Mouse (Mus musculus): Measurements from ENCODE around the gene Lama4. TPM values are rescaled to one million over a fixed set of nuclear protein-coding genes. Genes with fewer than 3 reads are reported as not detected.
A peak's percentile ranks its signal among the peaks of the same experiment; 100 is the strongest.

Gene Lama4
- 21.4 and 27.2 TPM in 2 replicates for polyA plus RNA-seq (2016; fragmentation: Nextera tagmentation; extraction: Ambion mirVana)

GRCm38 (mm10) chr10:38965075-38965781, at the start of gene Lama4:
Lama4 (plus strand) TSS chr10:38965515.
- Histone ChIP-seq H3K4me2 (replicated peaks) (peak within 1 kb of the TSS; percentile 60), H3K27ac (replicated peaks) (no peak within 1 kb of the TSS), H3K4me1 (peaks cover 11% of the 10 kb centered on the region; the same call in 1 of the 2 replicates), H3K9me3 (no peaks in the 10 kb centered on the region), H3K27me3 (no peaks in the 10 kb centered on the region), H3K36me3 (no peaks in the 10 kb centered on the region), H3K4me3 (peak within 1 kb of the TSS; percentile 35), H3K9ac (replicated peaks) (peak within 1 kb of the TSS; percentile 41)
- ATAC-seq (ENCODE audit: low FRiP score, low read depth), result peak; percentile 74
- 5% methylated on average over 24 of the region's 24 CpGs for WGBS

- no peaks in the 10 kb centered on the region for H3K27me3 ChIP-seq
- no peaks in the 10 kb centered on the region for H3K4me1 ChIP-seq
- no peak overlapping the region for H3K9ac ChIP-seq (replicated peaks)
- no peak overlapping the region for H3K4me3 ChIP-seq
- 83% methylated on average over 4 of the region's 4 CpGs for WGBS
- H3K4me2 ChIP-seq (replicated peaks), result no peak overlapping the region
- H3K36me3 ChIP-seq, result no peaks in the 10 kb centered on the region
- H3K9me3 ChIP-seq, result no peaks in the 10 kb centered on the region
- ATAC-seq (ENCODE audit: low FRiP score, low read depth), result no peak
- H3K27ac ChIP-seq (replicated peaks), result no peak overlapping the region
These were observed 49.2 kb upstream of the Lama4 start for GRCm38 (mm10) chr10:38916027-38916617.

- H3K36me3 ChIP-seq, result no peaks in the 10 kb centered on the region
- H3K27ac ChIP-seq (replicated peaks), result no peak overlapping the region
- no peak overlapping the region for H3K4me2 ChIP-seq (replicated peaks)
- H3K9me3 ChIP-seq, result no peaks in the 10 kb centered on the region
- WGBS, result 87% methylated on average over 6 of the region's 6 CpGs
- no peak for ATAC-seq (ENCODE audit: low FRiP score, low read depth)
- H3K9ac ChIP-seq (replicated peaks), result no peak overlapping the region
- H3K4me1 ChIP-seq, result no peaks in the 10 kb centered on the region
- no peaks in the 10 kb centered on the region for H3K27me3 ChIP-seq
- H3K4me3 ChIP-seq, result no peak overlapping the region
These were observed 36.2 kb upstream of the Lama4 start for GRCm38 (mm10) chr10:38928940-38929697.

GRCm38 (mm10) chr10:38944701-38945100, 20.6 kb upstream of the Lama4 start:
- no peak overlapping the region for H3K9ac ChIP-seq (replicated peaks)
- no peak overlapping the region for H3K4me3 ChIP-seq
- H3K36me3 ChIP-seq, result no peaks in the 10 kb centered on the region
- H3K4me1 ChIP-seq, result no peaks in the 10 kb centered on the region
- H3K4me2 ChIP-seq (replicated peaks), result no peak overlapping the region
- no peak for ATAC-seq (ENCODE audit: low FRiP score, low read depth)
- no peaks in the 10 kb centered on the region for H3K9me3 ChIP-seq
- no peak overlapping the region for H3K27ac ChIP-seq (replicated peaks)
- H3K27me3 ChIP-seq, result no peaks in the 10 kb centered on the region
- 71% methylated on average over 2 of the region's 2 CpGs for WGBS

- ATAC-seq (ENCODE audit: low FRiP score, low read depth), result no peak
- no peak overlapping the region for H3K4me2 ChIP-seq (replicated peaks)
- 60% methylated on average over 2 of the region's 2 CpGs for WGBS
- no peak overlapping the region for H3K4me3 ChIP-seq
- no peak overlapping the region for H3K27ac ChIP-seq (replicated peaks)
- H3K36me3 ChIP-seq, result no peaks in the 10 kb centered on the region
- H3K4me1 ChIP-seq, result peaks cover 11% of the 10 kb centered on the region; the same call in 1 of the 2 replicates
- H3K9ac ChIP-seq (replicated peaks), result no peak overlapping the region
- H3K9me3 ChIP-seq, result no peaks in the 10 kb centered on the region
- no peaks in the 10 kb centered on the region for H3K27me3 ChIP-seq
These were observed 3.4 kb upstream of the Lama4 start for GRCm38 (mm10) chr10:38961920-38962319.

- peak; percentile 17; the same call in 1 of the 2 replicates for ATAC-seq (ENCODE audit: low FRiP score, low read depth)
- H3K36me3 ChIP-seq, result no peaks in the 10 kb centered on the region
These were observed 618 bp upstream of the Lama4 start for GRCm38 (mm10) chr10:38964719-38965074.

GRCm38 (mm10) chr10:38965857-38966256, 542 bp downstream of the Lama4 start:
- no peaks in the 10 kb centered on the region for H3K27me3 ChIP-seq
- H3K27ac ChIP-seq (replicated peaks), result no peak overlapping the region
- WGBS, result 3% methylated on average over 14 of the region's 14 CpGs

More at GRCm38 (mm10) chr10:38964719-38965074, 618 bp upstream of the Lama4 start:
- Histone ChIP-seq H3K27me3 (no peaks in the 10 kb centered on the region), H3K27ac (replicated peaks) (no peak overlapping the region), H3K9me3 (no peaks in the 10 kb centered on the region), H3K4me2 (replicated peaks) (no peak overlapping the region), H3K9ac (replicated peaks) (no peak overlapping the region), H3K4me3 (no peak overlapping the region), H3K4me1 (peaks cover 11% of the 10 kb centered on the region; the same call in 1 of the 2 replicates)
- WGBS, result 81% methylated on average over 4 of the region's 4 CpGs

GRCm38 (mm10) chr10:38966646-38967045, 1.3 kb downstream of the Lama4 start:
- no peaks in the 10 kb centered on the region for H3K9me3 ChIP-seq
- peak overlapping the region; percentile 35; the same call in 1 of the 2 replicates for H3K4me3 ChIP-seq
- no peak overlapping the region for H3K27ac ChIP-seq (replicated peaks)
- no peaks in the 10 kb centered on the region for H3K36me3 ChIP-seq
- ATAC-seq (ENCODE audit: low FRiP score, low read depth), result no peak
- peaks cover 11% of the 10 kb centered on the region; the same call in 1 of the 2 replicates for H3K4me1 ChIP-seq
- H3K4me2 ChIP-seq (replicated peaks), result peak overlapping the region; percentile 60; the same call in 1 of the 2 replicates
- WGBS, result 77% methylated on average over 2 of the region's 2 CpGs
- no peak overlapping the region for H3K9ac ChIP-seq (replicated peaks)
- no peaks in the 10 kb centered on the region for H3K27me3 ChIP-seq

More at GRCm38 (mm10) chr10:38965857-38966256, 542 bp downstream of the Lama4 start:
- Histone ChIP-seq H3K36me3 (no peaks in the 10 kb centered on the region), H3K4me3 (peak overlapping the region; percentile 35), H3K9ac (replicated peaks) (peak overlapping the region; percentile 41), H3K9me3 (no peaks in the 10 kb centered on the region), H3K4me2 (replicated peaks) (peak overlapping the region; percentile 60), H3K4me1 (peaks cover 11% of the 10 kb centered on the region; the same call in 1 of the 2 replicates)
- ATAC-seq (ENCODE audit: low FRiP score, low read depth), result peak; percentile 48

- H3K4me1 ChIP-seq, result peaks cover 11% of the 10 kb centered on the region; the same call in 1 of the 2 replicates
- no peak overlapping the region for H3K4me3 ChIP-seq
- no peaks in the 10 kb centered on the region for H3K9me3 ChIP-seq
- WGBS, result 77% methylated on average over 10 of the region's 10 CpGs
- no peak overlapping the region for H3K4me2 ChIP-seq (replicated peaks)
- H3K27me3 ChIP-seq, result no peaks in the 10 kb centered on the region
- no peak overlapping the region for H3K9ac ChIP-seq (replicated peaks)
- no peak for ATAC-seq (ENCODE audit: low FRiP score, low read depth)
- no peak overlapping the region for H3K27ac ChIP-seq (replicated peaks)
- no peaks in the 10 kb centered on the region for H3K36me3 ChIP-seq
These were observed 3.2 kb downstream of the Lama4 start for GRCm38 (mm10) chr10:38968326-38969072.

GRCm38 (mm10) chr10:38969543-38969942, 4.2 kb downstream of the Lama4 start:
- H3K4me3 ChIP-seq, result no peak overlapping the region
- WGBS, result 93% methylated on average over 2 of the region's 2 CpGs
- no peak overlapping the region for H3K9ac ChIP-seq (replicated peaks)
- H3K36me3 ChIP-seq, result no peaks in the 10 kb centered on the region
- H3K27ac ChIP-seq (replicated peaks), result no peak overlapping the region
- H3K9me3 ChIP-seq, result no peaks in the 10 kb centered on the region
- H3K27me3 ChIP-seq, result no peaks in the 10 kb centered on the region
- no peak overlapping the region for H3K4me2 ChIP-seq (replicated peaks)
- peaks cover 11% of the 10 kb centered on the region; the same call in 1 of the 2 replicates for H3K4me1 ChIP-seq
- no peak for ATAC-seq (ENCODE audit: low FRiP score, low read depth)

GRCm38 (mm10) chr10:38969975-38970374, 4.7 kb downstream of the Lama4 start:
- Histone ChIP-seq H3K9ac (replicated peaks) (no peak overlapping the region), H3K36me3 (no peaks in the 10 kb centered on the region), H3K27ac (replicated peaks) (no peak overlapping the region), H3K9me3 (no peaks in the 10 kb centered on the region), H3K4me3 (no peak overlapping the region), H3K4me1 (peaks cover 11% of the 10 kb centered on the region; the same call in 1 of the 2 replicates), H3K4me2 (replicated peaks) (no peak overlapping the region), H3K27me3 (no peaks in the 10 kb centered on the region)
- WGBS, result 84% methylated on average over 6 of the region's 6 CpGs
- no peak for ATAC-seq (ENCODE audit: low FRiP score, low read depth)

Data from midbrain, embryonic 12.5 days (tissue).